Mouse (Mus musculus): ENCODE data around the gene Limd2. TPM values are rescaled to one million over a fixed set of nuclear protein-coding genes. Genes with fewer than 3 reads are reported as not detected.
"Not testable (repeated sequence)": the region's sequence is repeated elsewhere in the genome, so short reads cannot be mapped to it uniquely, and the experiment has no call there.

Limd2 gene
- 32.5 and 36.3 TPM in 2 replicates for polyA plus RNA-seq (2012; rRNA removed)

DNA sequence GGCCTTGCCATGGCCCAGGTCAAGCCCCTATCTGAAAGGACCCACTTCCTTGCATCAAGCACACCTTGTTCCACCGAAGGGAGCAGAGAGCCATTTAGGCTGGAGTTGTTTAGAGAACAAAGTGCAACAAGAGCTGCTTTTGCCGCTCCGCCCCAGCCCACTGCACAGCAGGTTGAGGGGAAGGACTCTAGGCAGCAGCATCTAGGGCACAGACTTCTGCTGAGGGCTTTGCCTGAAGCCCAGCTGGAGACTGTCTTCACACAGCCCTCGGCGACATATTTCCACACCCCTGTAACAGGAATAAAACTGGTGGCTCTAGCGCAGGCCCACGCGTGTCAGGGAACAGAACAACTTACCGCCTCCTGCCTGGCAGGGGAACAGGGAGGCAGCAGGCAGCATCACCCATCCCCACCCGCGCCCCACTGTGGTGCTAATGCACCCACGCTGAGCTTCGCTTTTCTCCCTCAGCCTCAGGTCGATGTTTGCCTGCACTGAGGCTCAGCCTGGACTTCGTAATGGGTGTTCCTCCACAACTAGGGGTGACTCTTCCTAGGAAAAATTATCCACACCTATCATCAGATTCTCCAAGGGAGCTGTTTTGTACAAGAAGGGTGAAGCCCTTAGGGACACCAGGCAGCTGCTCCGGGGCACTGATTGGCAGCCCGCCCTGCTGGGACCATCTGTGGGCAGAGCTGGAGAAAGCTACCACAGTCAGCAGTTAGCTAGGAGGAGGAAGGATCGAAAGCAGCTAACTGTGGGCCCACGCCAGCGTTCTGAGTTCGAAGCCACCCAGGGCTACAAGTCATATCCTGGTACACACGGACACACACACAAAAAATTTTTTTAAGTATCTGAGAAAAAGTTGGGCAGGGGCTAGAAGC is at the start of gene Limd2, which contains the start of gene Gm10840:
Limd2 (minus strand) TSS at position 20 of the 881 bp plus-strand sequence.
Gm10840 (plus strand) TSS at position 10 of the 881 bp plus-strand sequence.
- DNase-seq (ENCODE audit: low read depth), result no peak

DNA sequence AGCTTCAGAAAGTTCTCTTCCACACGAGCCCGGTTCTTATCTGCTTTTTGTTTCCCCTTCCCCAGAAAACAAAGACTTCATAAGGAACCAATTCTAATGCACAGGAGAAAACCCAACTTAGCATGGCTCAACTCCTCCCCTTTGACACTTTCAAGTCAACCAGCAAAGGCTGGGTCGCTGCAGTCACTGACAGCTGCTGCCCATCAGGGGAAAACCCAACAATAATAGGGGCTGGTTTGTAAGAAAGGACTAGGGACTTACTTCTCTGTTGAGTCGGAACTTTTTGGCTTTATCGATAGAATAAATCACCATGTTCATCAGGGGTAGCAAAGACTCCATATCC is 41.4 kb upstream of the Limd2 start, which contains the start of gene Strada:
Strada (minus strand) TSS at position 46 of the 343 bp plus-strand sequence.
- DNase-seq (ENCODE audit: low read depth), result no peak

DNA sequence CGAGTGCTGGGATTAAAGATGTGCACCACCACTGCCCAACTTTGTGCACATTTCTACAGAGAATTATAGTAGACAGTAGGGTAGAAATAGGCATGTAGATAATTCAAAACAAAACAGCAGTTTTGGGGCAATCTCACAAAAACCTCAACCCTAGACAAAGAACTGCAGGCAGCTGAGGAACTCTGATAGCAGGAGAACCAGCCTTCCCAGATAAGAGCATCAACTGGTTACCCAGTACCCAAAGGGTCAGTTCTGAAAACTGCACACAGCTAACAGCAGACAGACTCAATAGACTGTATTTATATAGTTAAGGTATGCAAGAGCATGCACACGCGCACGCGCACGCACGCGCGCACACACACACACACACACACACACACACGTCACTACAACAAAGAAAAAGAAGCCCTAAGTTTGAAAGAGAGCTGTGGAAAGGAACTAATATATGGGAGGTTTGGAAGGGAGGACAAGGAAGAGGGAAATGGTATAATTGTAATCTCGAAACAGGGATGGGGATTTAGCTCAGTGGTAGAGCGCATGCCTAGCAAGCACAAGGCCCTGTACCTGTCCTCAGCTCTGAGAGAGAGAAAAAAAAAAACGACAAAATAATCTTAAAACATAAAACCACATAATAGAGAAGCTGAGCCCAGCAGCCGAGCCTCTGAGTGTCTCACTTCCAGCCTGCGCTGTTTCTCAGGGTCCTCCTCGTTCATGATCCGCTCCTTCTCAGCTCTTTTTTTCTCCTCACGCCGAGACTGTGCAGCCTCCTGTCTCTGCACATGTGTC is 40.9 kb upstream of the Limd2 start:
- DNase-seq (ENCODE audit: low read depth), result no peak

DNA sequence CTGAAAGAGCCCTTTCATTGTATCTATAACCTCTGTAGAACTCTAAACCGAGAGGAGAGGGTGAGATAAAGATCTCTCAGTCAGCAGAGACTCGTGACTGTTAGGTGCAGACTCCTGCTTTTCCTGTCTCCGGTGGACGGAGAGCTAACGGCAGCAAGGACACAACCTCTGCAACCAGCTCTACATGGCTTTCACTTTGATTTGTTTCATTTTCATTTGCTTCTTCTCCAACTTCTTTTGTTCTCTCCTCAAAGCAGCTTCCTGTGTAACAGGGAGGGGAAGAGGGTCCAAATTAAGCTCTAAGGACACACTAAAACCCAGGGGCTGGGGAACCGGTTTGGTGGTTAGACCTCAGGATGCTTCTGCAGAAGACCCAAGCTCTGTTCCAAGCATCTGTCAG is 40.1 kb upstream of the Limd2 start:
- DNase-seq (ENCODE audit: low read depth), result no peak

DNA sequence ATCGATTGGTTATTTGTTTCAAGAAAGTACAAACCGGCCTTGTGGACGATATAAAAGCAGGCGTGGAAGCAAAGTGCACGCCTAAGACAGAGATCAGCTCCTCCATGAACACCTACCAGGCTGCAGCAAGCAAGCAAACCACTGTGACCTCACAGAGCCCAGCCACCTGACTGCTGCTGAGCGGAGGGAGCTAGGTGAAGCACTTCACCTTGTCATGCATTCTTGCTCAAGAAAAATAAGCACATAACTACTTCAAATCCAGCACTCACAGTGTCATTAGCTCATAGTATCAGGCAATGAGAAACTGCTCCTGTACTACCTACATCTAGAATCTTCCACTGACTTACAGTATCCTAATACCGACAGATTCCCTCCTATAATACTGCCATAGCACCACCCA is 39.3 kb upstream of the Limd2 start:
- DNase-seq (ENCODE audit: low read depth), result not testable (repeated sequence)

DNA sequence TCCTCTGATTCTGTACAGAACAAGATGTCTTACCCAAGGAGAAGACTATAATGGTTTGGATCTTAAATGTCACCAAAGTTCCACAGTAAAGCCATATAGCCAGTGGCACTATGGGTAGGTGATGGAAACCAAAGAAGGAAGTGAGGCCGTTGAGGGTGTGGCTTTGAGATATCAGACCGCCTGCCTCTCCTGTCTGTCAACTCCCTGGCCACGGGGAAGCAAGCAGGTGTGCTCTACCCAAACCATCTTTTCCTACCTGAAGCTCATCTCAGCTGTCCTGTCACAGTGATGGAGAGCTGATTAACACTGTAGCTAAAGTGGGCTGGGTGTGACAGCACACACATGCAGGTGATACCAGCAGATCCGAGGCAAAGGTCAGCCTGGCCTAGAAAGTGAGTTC is 37.6 kb upstream of the Limd2 start:
- DNase-seq (ENCODE audit: low read depth), result no peak

DNA sequence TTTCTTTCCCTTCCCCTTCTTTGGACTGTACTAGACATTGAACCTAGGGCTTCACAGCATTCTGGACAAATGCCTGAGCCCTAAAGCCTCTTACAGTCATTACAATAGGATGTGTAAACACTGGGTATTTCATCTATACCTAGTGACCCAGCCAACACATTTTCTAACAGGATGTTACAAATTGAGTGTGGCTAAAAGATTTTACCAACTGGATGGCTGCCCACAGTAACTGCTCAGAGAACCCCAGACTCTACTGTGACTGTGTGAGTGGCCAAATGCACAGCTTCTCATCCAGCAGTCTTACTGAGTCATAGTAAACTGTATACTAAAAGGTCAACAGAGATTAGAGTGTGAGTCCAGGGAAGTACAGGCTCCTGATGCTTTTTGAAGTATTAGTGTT is 34.7 kb upstream of the Limd2 start:
- DNase-seq (ENCODE audit: low read depth), result no peak

DNA sequence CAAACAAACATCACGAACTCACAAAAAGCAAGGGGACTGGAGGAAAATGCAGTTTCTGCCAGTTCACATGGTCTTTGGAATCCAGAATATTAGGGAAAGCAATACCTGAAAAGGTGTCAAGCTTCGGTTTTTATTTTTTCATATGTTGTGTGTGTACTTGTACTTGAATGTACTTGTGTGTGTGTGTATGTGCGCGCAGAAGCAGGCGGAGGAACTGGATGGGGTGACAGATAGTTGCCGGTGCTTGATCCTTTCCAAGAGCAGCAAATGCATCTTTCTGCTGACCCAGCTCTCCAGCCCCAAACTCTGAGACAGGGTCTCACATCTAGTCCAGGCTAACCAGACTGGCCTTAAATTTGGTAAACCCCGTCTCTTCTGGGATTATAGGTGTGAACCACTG is 34.2 kb upstream of the Limd2 start:
- no peak for DNase-seq (ENCODE audit: low read depth)

DNA sequence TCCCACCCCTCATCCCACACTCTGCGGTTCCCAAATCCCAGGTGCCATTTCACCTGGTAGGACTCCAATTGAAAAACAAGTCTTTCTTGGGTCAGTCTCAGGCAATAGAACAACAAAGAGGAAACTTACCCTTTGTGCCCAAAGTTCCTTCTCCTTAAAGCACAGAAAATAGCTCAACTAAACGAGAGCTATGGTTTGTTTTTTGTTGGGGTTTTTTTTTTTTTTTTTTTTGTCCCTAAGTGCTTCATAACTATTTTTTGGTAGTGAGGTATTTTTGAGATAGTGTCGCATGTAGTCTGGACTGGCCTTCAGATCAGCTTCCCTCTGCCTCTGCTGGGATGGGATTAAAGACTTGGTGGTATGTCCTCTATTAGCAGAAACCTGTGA is 33.5 kb upstream of the Limd2 start:
- DNase-seq (ENCODE audit: low read depth), result no peak

DNA sequence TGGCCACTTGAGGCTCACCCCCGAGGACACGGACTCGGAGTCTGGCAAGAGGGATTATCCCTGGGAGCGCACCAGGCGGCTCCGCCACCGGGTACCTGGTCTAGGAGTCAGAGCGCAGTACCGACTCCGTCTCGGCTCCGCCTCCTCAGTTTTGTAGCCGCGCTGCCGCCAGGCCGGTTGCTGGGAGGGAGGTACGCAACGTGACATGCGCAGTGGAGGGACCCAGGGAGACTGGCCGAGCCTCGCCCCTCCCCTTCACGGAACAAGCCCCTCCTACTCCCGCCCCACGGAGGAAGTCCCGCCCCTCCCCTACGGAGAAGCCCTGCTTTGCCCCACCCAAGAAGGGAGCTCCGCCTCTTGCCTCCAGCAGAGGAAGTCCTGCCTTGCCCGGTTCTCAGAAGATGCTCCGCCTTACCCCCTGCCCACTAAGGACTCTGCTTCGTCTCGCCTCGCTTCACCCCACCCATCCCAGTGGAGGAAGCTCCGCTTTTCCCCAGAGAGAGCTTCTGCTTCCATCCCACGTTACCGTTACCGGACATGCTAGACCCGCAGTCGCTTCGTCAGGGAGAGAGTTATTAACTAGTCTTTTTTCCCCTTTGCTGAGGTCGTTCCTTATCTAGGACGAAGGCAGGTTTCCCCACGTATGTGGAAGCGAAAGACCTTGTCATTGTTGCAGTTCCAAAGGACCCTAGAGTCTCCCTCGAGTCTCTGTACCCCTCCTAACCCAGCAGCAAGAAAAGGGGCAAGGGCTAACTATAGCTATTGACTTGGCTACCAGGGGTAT is 32.9 kb upstream of the Limd2 start:
- no peak for DNase-seq (ENCODE audit: low read depth)

DNA sequence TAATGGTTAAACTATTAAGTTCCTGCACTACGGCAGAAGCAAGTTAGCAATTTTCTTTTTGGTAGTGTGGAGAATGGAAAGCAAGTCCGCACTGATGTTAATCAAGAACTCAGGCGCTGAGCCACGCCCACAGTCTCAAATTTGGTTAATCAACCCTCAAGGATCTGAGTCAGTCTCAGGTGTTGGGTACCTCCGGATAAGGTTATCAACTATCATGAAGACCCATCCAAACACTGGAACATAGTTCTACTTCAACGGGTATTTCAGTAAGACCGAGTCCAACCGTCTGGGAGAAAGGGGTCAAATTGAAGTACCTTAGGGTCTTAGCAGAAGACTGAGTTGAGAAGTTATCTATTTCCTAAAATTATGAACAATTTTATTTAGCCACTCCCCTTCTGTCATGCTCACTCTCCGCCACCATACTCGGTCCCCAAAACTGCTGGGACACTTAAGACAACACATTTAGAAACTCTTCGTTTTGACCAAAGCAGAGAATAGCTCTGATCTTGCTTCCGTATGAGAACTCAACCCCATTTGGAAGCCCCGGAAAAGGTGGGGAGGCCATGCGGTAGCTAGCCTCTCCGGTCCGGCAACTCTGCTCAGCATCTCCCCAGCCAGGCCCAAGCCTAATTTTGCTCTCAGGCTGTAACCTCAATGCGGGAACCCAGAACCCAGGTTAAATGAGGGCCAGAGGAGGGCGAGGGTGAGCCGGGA is 32.2 kb upstream of the Limd2 start:
- no peak for DNase-seq (ENCODE audit: low read depth)

DNA sequence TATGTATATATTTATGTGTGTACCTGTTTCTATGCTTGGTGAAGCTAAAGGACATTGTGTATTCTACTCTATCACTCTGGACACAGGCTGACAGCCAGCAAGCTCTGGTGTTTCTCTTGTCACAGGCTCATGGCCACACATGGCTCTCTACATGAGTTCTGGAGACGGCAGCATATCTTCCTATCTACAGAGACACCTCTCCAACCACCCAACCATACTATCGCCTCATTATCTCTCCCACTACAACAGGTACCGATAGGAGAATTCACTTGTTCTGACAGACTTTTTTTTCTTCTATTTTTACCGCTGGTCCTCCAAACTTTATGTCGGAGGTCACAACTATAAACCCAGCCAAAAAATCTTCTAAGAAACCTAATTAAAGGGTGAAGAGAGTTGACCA is 31.6 kb upstream of the Limd2 start:
- DNase-seq (ENCODE audit: low read depth), result no peak

DNA sequence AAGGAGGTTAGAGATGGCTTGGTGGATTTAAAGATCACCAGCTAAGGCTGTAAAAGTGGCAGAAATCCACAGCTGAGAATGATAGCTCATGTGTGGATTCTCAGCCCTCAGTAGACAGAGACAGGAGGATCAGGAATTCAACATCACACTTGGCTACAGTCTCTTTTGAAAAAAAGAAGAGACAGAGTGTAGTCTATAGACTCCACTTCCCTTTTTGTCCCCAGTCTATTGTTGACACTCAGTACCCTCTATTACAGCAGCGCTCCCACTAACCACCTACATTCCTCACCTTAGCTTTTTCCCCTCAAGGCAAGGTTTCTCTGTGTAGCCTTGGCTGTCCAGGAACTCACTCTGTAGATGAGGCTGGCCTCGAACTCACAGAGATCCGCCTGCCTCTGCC is 31.1 kb upstream of the Limd2 start:
- no peak for DNase-seq (ENCODE audit: low read depth)

DNA sequence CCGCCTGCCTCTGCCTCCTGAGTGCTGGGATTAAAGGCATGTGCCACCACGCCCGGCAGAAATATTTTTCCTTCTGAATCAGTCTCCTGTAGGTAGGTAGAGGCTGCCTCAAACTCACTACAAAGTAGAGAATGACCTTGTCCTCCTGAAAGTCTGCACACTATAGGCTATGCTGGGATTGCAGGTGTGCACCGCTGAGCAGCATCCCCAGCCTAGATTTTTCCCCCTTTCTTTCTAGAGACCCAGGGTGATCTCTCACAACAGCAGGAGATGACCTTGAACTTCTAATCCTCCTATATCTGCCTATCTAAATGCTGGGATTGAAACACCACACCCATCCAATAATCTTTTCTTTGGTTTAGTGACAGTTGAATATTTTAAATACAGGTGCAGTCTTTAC is 26.7 kb upstream of the Limd2 start:
- no peak for DNase-seq (ENCODE audit: low read depth)

DNA sequence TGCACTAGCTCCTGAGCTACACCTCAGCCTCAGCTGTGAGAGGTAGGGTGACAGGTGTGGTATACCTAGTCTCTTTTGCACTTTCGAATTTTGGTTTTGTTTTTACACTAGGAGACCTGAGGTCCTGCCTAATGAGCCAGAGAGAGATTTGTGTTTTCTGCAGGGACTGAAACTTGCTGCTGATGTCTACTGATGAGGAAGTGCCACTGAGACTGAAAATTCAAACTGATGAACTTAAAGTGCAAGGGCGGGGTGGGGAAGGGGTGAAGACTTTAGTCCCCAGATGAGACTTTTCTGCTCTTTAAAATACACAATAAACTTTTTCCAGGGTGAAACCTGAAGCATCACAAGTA is 19.8 kb upstream of the Limd2 start:
- DNase-seq (ENCODE audit: low read depth), result no peak

DNA sequence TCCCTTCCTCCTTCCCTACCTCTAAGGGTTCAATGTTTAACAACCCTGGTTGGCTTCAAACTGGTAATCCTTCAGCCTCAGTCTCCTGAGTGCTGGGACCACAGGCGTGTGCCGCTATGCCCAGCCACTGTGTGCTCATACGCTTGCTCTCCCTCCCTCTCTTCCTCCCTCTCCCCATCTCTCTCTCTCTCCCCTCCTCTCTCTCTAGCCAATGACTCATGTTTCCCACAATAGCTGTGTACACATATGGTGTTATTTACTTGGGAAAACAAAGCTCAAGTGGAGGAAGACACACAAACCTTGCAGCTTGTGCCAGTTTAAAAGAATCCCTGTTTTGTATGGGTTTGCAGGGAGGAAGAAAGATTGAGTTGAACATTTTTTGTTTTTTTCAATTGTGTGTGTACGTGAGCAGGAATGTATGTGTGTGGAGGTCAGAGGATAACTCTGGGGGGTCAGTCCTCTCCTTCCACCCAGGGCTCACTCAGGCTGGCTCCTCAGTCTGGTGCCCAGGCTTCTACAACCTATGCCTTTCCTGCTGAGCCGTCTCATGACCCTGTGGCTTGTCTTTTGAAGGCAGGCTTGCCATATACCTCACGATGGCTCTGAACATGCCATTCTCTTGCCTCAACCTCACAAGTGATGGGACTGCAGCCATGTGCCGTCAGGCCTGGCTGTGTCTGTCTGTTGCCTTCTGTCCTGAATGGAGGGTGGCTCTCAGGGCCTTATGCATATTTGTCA is 19.2 kb upstream of the Limd2 start:
- DNase-seq (ENCODE audit: low read depth), result no peak

DNA sequence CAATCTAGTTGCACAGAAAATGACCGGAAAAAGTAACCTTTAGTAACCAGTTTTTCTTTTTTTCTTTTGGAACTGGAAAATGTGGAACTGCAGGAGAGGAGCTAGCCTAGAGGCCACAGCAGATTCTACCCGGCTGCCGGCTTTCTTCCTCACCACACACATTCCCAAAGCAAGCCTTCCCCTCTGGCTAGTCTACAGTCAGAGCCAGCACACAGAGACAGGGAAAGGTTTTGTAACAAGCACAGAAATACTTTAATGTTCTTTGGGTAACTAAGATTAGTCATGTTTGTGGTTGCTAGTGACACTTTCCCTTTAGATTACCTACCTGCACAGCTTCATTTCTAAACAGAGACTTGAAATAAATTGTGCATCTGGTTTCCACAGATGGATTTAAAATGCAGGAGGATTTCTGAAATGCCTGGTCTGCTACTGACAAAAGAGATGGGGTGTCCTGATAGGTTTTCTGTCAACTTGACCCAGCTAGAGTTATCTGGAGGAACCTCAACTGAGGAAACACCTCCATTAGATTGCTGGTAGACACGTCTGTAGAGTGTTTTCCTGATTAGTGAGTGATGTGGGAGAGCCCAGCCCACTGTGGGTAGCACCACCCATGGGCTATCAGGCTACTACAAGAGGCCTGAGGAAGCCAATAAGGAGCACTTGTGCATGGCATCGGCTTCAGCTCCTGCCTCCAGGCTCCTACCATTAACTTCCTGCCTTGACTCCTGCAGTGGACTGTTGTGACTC is 17.5 kb upstream of the Limd2 start:
- no peak for DNase-seq (ENCODE audit: low read depth)

DNA sequence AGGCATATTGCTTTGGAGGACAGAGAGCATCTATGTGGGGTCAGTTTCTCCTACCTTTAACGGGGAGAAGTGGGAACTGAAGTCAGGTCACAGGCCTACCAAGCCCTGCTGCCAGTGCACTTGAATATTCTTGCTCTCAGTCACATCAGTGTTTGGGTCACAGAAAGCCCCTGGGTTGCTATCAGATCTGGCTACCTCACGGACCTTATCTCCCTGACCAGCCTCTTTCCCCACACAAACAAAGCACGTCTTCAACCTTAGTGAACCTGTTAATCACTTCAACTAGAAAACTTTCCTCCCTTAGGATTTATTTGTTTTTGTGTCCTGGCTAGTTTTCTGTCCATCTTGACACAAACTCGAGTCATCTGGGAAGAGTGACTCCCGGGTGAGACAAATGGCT is 15.7 kb upstream of the Limd2 start:
- DNase-seq (ENCODE audit: low read depth), result no peak

DNA sequence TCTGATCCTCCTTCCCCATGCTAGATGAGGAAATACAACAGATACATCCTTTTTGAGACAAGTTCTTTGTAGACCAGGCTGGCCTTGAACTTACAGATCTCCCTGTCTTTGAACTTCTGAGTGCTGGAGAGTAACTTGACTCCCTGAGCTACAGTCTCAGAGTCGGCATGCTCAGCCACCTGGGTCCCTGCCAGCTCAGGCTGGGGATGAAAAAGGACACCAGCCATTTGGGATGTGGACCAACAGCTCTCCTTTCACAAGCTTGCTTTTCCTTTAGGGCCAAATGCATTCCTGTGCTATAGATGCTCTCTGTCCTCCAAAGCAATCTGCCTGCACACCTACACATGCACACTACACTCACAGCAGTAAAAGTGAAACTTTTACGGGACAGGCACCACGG is 14.4 kb upstream of the Limd2 start:
- DNase-seq (ENCODE audit: low read depth), result no peak

DNA sequence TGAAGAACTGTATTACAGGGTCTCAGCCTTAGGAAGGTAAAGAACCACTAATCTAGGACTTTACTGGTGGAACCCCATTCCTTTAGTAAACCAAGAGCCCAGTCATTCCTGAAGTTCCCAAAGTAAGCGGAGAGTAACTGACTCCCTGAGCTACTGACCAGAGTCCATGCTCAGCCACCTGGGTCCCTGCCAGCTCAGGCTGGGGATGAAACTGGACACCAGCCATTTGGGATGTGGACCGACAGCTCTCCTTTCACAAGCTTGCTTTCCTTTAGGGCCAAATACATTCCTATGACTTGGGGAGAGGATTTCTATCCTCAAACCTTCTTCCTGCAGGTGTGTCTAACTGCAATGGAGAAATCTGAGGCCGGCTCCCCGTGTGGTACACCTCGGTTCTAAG is 13.7 kb upstream of the Limd2 start:
- DNase-seq (ENCODE audit: low read depth), result no peak

Measured in gonadal fat pad, adult 2 months (tissue).